Mouse (Mus musculus) frontal cortex, adult 2 months (tissue): Measurements from ENCODE around the gene Scarf1. TPM values are rescaled to one million over a fixed set of nuclear protein-coding genes. Genes with fewer than 3 reads are reported as not detected.
"Not testable (repeated sequence)": the region's sequence is repeated elsewhere in the genome, so short reads cannot be mapped to it uniquely, and the experiment has no call there.

ENCODE experiments used
- DNase-seq, 2 experiments: peaks; one replicate each; pipeline ENCODE4 v3.0.0; 2022; ENCODE audit warnings: low spot score in 1 of 2; ENCODE audit errors: extremely low spot score in 1 of 2
- polyA plus RNA-seq: library from polyadenylated mRNA; depleted of rRNA; stranded (reverse); fragments of >200 nt; gene quantifications from 2 replicates; pipeline ENCODE4 v1.2.3, GENCODE M21; 2012

Gene Scarf1
- polyA plus RNA-seq, 1 experiment, result 4.1 TPM

DNA sequence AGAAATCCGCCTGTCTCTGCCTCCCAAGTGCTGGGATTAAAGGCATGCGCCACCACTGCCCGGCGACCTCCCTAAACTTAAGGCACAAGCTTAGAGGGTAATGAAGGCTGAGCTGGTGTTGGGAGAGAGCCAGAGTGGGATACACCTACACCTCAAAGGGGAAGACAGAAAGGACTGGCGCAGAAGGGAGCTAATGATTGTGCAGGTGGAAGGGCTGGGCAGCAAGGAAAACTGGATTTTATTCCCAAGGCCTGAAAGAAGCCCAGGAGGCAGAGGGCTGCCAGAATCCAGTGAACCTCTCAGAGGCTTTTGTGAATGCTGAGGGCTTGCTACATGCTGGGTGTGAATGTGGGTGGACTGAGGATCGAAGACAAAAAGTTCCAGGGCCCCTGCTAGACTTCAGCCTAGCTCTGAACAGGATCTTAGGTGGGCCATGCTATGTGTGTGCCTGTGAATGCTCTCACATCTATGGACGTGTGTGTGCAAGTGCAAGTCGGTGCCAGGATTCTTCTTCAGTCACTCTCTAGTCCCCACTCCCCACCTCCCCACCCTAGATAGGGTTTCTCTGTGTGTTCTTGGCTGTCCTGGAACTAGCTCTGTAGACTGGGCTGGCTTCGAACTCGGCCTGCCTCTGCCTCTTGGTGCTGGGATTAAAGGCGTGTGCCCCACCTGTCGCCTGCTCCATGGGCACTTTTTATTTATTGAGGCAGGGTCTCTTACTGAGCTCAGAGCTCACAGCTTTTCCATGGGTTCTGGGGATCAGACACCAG lies 23.1 kb downstream of the Scarf1 start:
- no peak for DNase-seq

DNA sequence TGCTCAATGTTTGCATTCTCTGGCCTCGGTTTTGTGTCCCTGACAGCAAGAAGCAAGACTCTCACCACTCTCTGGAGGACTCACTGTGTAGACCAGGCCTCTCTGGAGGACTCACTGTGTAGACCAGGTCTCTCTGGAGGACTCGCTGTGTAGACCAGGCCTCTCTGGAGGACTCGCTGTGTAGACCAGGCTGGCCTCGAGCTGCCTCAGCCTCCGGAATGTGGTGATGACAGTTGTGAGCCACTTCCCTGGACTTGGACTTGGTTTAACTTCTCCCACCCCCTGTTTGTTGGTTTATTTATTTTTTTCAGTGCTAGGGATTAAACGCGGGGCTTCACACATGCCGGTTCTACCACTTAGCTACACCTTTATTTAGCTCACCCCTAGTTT lies 23.7 kb downstream of the Scarf1 start:
- DNase-seq, result no peak

DNA sequence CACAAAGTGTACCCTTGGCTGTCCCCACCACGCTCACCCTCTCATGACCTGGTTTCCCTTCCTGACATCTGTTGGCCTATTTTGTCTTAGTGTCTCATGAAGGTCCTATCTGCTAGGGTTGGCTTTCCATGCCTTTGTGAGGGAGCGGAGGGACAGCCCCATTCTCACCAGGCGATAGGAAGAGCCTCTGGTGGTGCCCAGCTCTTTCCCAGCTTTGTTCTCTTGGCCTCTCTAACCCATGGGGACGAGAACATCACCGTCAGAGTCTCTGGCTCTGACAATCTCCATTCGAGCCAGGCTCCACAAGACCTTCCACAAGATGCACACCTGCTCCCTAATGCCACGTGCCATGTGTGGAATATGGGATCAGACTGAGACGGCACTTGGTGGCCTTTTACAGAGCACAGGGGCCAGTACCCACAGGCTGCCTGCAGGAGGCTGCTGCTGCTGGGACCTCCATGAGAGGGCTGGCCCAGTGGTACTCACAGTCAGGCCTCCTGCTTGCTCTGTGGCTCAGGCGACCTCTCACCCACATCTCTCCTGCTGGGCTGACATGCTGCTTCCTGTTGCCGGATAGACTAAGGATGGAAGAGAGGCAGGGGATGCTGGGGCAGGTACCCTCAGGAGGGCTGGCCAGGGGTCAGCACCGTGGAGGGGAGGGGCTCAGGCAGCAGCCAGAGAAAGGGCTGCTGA lies 24.3 kb downstream of the Scarf1 start:
- no peak for DNase-seq

DNA sequence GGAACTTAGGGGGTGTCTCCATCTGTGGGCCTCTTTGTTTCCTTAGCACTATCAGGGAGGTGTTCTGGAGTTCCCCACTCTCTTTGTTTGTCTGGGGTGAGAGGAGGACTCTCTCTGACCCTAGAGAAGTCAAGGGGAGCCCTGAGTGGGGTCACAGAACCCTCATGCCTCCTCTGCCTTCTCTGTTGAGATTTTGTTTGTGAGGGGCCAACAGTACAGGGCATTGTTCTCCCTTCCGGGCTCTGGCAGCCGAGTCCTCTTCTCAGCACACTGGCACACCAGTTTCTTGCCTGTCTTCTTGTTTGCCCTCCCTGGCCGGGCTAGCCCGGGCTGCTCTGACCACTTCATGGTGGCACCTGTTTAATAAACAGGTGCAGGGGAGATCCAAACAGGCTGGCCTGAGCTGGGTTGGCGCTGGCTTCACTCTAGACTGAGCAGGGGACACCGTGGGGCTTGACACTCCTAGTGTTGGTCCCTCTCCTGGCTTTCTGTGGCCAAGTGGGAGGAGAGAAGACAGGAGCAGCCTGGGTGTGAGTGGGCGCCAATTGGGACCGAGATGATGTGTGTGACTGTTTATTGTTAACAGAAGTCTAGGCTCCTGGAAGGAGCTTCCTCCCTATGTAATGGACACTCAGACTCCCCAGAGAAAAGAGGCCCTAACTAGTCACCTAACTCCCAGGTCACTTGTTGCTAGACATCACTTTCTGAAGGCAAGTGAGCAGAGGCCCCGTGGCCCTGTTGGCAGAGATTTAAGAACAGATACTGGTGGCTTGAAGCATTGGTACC lies 25.0 kb downstream of the Scarf1 start:
- no peak for DNase-seq

DNA sequence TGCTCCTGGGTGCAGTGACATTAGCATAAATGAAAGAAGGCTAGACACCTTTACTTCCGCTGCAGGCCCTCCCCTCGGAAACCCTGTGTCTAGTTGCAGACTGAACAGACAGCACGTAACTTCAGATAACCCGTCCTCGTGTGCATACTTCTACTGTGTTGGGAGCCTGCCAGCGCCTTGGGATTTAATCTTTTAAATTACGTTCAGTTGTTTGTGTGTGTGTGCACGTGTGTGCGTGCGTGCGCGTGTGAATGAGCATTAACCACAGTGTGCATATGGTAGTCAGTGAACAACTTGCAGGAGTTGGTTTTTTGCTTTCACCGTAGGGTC lies 25.6 kb downstream of the Scarf1 start:
- no peak for DNase-seq

DNA sequence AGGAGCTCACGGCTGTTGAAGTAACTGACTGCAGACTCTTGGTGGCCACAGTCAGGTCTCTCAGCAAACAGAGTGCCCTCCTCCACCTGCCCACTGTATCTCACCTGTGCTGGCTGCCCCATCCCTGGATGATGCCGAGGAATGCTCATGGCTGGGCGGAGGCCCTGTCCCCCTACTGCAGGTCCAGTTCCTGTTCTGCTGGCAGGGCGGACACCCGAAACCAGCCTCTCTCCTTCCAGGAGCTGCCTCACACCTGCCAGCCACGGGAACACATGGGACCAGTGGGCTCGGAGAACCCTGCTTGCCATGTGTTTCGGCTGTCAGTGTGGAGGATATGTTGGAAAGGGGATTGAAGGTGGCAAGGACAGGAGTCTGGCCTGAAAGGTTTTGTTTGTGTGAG lies 26.9 kb downstream of the Scarf1 start:
- no peak for DNase-seq

DNA sequence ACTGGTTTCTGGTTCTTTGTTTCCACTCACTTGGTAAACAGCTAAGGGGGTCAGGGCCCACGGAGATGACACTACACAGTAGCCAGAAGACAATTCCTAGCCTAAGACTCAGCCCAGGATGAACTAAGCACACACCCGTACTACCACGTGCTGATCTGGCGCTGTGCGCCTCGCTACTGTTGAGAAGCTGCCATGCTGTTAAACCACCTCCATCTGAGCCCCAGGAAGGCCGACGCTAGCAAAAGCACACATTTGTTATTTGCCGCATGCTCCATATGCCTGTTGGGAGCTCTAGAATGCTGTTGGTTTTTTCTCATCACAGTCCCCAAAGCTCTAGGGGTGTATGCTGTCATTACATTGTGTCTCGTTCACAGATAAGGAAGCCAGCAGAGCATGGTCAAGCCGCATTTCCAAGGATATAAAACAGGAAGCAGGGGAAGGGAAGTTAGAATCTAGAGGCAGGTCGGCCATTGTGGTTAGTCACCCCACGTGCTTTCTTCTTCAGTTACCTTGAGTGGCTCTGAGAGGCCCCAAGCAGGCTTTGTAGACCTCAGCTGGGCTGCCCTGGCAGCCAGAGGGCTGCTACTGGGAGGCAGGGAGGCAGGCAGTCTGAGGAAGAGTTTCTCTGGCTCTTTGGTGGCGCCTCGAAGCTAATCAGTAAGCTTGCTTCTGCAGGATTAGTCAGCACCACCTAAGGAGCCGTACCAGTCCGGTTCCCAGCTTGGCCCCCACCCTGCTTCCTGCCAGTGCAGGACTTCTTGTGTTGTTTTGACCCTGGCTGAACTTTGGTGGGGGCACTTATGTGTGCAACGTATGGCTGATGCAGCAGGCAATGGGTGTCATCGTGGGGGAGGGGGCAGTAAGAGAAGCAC lies 27.6 kb downstream of the Scarf1 start:
- no peak for DNase-seq

DNA sequence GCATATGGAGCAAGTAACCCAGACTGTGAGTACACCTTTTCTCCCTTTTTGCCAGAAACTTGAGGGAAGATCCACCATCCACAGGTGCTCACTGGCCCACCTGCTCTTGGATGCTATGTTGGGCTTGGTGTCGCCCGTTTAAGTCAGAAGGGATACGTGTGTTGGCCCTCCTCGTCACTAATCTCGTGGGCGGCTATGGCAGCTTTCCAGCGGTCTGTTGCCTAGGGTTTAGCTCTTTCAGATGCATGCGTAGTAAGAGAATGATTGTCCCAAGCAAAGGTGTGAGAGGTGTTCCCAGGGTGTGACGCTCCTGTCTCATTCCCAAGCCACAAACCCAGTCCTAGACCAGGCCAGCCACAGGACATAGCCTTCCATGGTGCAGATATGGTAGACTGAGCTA lies 31.4 kb downstream of the Scarf1 start:
- DNase-seq, result no peak

DNA sequence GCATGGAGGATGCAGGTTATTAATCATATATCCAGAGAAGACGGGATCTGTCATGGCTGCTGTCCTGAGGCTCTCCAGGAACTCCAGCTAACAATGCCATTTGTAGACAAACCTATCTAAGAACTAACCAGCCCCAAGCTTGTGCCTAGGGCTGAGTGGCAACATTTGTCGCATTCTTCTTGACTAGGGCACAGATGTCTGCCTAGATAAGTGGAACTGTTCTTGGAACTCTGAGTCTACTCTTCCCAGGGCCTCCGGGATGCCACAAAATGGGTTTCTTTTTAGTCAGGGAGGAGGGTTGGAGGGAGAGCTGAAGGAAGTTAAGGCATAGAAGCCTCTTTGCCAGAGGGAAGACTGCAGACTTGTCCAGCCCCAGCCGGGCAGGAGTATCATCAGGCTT lies 32.7 kb downstream of the Scarf1 start:
- DNase-seq, result no peak

DNA sequence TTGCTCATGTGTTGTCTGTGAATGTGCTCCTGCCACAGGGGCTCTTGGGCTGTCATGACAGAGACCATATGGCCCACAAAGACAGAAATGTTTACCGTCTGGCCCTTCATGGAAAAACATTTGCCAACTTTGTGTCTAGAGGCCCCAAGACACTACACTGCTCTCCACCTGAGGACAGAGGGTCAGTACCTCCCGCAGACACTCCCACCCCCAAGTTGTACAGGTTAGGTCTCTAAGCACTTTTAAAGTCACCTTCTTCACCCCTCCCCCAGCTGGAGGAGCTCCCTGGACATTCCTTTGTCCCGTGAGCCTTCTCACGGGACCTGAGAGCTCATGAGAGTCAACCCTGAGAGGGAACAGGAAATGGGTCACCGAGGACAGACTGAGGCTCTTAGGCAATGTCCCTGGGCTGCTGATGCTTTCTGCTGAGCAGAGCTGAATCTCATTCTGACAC lies 36.3 kb downstream of the Scarf1 start:
- DNase-seq, result no peak

DNA sequence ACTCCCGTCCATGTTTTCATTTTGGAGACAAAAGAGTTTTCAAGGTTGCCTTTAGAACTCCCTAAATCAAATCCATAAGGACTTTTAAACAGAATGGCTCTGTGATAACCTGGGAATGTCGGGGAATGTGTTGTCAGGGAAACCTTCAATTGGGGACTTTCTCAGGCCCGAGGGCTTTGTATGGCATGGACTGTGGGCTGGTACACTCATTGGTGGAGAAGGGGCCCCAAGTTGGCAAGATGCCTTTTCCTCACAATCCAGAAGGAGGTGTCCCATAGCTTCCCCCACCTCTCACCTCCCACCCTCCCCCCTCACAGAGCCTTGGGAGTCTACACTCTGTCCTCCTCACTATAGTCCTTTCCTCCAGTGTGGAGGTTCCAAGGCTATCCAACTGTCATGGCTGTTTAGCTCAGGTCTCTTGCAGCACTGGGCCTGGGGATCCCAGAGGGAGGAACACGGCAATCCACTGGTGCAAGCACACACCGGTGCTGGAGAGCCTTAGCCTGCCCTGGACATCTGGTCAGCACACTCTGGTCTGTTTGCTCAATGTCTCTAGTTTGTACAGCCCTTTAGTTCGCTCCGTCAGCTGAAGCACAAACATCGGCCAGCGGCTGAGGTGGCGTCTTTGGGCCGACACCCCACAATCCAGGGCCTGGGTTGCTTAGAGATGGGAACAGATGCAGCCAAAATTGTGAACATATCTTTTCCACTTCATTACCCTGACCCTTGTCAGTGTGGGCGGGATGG lies 37.0 kb downstream of the Scarf1 start:
- DNase-seq, result no peak

DNA sequence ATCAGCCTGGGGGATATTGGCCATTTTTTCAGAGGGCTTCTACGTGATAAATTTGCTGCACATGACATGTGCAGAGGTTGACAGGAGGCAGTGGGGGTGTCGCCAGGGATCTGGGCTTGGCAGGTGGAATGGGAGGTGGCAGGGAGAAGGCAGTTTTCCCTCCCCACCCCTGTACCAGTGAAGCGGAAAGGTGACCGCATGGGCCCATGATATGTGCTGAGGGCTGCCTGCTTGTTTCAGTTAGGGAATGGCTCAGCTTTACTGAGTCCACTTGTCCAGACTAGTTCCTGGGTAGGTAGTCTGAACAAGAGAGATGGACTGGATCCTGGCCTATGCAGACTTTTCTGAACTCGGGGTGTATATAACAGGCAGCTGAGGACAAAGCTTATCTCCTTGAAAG lies 38.0 kb downstream of the Scarf1 start:
- no peak for DNase-seq

DNA sequence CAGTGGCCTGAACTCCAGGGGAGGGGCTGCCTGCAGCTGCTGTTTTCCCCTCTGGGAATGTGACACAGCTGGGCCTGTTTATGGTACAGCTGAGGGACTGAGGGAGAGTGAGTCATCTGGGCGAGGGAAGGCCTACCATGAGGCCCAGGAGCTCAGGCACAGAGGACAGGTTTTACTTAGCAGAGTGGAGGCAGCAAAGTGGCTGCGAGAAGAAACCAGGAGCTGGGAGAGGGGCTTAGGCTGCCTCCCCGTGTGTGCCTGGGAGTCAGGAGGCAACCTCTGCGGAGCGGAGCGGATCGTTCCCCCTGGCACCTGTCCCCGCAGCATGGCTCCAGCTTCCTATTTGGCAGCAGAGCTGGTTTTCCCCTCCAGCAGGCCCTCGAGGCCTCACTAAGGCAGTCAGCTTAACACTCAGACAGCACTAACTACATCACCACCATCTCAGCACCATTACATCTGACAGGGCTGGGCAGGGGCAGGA lies 38.7 kb downstream of the Scarf1 start:
- DNase-seq, result peak in 1 of 2 experiments; percentile 52

DNA sequence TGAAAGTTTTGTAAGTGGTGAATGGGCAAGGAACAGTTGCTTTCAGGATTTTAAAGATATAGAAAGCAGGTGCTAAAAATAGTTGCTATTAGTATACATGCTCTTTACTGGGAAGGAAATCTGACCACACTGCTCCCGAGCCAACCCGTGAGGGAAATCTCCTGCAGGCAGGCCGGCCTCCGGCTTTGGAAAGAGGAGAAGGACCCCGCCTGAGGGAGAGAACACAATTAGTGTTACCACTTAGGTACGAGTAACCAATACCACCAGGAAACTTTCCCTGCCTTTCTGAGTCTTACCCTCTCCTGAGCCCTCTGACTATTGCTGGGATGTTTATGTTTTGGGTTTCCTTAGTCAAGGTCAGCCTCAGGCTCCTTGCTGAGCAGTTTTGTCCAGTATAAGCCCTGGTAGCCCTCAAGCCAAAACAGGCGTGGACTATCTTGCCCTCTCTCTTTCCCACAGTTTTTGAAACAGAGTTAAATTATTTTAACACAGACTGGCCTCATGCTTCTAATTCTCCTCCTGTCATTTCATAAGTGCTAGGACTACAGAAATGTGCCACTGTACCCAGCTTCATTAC lies 39.7 kb downstream of the Scarf1 start:
- DNase-seq, result no peak

DNA sequence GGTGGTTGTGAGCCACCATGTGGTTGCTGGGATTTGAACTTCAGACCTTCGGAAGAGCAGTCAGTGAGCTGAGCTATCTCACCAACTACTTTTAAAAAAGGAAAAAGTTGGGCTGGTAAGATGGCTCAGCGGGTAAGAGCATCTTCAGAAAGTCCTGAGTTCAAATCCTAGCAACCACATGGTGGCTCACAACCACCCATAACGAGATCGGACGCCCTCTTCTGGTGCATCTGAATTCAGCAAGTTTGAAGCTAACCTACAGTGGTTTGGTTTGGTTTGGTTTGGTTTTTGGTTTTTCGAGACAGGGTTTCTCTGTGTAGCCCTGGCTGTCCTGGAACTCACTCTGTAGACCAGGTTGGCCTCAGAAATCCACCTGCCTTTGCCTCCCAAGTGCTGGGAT lies 42.7 kb downstream of the Scarf1 start:
- DNase-seq, result not testable (repeated sequence)

DNA sequence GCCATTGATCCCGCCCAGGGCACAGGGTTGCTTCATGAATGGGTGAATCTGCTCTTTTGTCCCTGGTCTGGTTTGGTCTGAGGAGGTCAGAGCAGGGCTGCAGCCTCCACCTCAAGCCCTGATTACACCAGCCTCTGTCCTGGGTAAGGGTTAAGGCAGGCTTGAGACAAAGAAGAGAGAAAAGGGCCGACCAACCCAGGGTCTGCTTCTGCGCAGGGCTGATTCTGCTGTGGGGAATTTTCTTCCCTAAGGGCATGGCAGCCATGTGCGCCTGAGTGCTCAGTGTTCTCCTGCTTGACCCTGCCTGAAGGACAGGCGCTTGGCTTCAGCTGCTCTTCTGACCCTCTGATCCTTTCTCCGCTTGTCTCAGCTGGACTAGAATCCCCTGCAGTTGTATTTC lies 43.8 kb downstream of the Scarf1 start:
- DNase-seq, result no peak

DNA sequence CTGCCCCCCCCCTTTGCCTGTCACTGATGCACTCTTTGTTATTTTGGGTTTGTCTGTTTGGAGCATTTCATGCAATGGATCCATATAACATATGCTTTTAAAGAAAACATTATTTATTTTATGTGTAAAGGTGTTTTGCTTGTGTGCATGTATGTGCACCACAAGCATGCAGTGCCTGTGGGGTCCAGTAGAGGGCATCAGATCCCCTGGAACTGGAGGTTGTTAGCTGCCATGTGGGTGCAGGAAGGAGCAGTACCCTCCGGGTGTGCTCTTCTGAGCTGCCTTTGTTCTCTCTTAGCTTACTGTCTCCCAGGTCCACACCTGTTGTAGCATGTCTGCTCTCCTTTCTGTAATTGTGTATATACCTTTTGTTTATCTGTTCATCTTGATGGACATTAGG lies 44.8 kb downstream of the Scarf1 start:
- DNase-seq, result no peak

DNA sequence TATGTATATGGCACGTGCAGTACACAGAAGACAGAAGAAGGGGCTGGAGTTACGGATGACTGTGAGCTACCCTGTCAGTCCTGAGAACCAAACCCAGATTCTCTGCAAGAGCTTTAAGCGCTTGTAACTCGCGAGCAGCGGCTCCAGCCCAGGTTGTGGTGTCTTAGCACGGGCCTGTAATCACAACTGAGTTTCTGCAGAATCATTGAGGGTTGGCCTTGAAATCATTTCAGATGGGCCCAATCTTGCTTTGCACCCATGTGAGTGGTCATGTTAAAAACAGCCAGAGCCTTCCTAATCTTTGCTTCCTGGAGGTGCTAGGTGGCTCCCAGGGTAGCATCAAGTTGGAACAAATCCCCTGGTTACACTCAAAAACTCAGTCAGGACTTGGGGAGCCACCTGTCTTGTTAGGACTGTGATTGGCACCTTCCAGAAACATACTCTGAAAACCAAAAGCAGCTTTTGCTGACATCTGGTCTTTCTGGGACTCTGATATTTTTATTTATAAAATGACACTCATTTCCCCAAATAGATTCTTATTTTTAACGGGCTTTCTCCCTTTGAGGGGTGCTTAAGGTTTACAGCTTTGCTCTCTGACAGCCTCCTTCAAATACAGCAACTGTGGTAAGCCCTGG lies 46.6 kb downstream of the Scarf1 start:
- DNase-seq, result no peak
